Mouse (Mus musculus) spleen, embryonic (tissue): ENCODE measurements at regions not wholly inside any gene's neighbourhood (a gene's known extent, or its start where the extent isn't known, plus 50 kb on each side); places are given as distances from the start of the nearest gene placed in this dataset.

Source experiments
- CTCF ChIA-PET: fragments of 350-600 bp; sonication (Branson Sonifier 250); formaldehyde crosslinking; loops from one replicate; lab custom pipeline; 2022; lab: Charles Lee

DNA sequence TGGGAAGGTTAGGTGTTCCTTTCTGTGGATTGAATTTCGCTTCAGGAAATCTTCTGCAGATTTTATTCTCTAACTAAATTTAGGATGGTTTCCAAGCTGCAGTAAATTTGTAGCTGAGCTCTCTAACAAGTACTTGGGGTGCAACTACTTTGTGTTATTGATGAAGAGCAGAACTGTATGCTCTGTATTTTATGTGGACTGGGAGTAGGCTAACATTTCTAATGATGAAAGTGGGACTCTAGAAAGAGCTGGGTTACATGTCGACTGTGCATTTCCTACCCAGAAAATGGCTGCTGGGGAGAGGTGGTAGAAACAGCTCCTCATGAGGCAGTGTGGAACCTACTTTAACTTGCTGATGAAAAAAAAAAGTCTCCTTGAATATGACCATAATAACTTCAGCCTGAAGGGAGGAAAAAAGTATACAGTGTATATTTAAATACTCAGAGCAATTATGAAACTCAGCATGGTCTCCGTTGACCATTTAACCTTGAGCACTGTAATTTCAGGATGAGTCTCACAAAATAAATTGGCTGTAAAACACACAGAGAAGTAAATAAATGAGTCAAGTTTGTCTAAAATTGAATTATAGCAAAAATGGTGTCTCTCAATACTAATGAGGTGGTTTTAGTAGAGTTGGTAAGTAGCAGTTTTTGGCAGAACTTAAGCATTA lies 852.6 kb downstream of the Stpg2 start:
- CTCF ChIA-PET = no interaction called here

GRCm38 (mm10) chr3:140059102-140059501 lies 853.6 kb downstream of the Stpg2 start:
- CTCF ChIA-PET = no interaction called here

DNA sequence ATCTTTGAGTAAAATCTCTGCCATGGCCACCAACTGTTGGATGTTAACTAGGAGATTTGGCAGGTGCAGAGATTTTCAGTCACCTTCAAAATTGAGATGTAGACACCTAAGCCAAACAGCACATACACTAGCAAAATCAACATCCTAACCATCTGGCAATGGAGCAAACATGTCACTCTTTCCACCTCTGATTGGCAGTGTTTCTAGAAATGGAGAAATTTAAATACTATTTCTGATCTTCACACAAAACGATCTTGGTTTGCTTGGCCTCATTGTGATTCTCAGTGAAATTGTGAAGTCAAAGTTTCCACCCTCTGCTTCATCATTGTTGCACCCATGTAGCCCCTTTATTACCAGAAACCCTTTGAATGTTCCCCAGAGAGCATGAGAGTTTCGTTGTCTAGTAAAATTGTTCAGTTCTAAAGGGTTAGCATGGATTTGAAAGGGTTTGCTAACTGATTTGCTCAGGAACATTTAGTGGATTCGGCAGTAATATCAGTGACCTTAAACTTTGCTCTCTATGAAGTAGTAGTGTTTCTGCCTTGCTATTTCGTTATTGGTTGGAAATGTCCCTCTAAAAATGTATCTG lies 854.1 kb downstream of the Stpg2 start:
- CTCF ChIA-PET = no interaction called here

GRCm38 (mm10) chr3:140061769-140062381 lies 856.4 kb downstream of the Stpg2 start:
- CTCF ChIA-PET = no interaction called here

- CTCF ChIA-PET = no interaction called here
Observed at GRCm38 (mm10) chr3:140062880-140063279, 857.4 kb downstream of the Stpg2 start.

DNA sequence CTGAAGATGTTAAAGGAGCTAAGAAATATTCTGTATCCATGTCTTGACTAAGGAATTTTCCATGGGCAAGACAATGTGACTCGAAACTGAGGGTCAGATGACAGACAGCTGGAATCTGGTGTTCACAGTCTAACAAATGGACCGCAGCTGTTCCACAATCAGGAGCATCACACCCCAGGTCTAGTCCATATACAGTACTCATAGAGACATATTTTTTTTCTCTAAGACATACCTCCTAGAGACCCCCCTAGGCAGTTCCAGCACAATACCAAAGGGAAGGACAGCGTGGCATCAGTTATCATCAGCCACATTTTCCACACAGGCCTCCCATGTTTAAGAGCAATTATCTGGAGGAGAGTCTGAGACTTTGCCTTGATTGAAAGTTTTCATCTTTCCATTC lies 878.8 kb downstream of the Stpg2 start:
- CTCF ChIA-PET = no interaction called here

- CTCF ChIA-PET = no interaction called here
Observed at GRCm38 (mm10) chr3:140085385-140085784, 879.9 kb downstream of the Stpg2 start.

DNA sequence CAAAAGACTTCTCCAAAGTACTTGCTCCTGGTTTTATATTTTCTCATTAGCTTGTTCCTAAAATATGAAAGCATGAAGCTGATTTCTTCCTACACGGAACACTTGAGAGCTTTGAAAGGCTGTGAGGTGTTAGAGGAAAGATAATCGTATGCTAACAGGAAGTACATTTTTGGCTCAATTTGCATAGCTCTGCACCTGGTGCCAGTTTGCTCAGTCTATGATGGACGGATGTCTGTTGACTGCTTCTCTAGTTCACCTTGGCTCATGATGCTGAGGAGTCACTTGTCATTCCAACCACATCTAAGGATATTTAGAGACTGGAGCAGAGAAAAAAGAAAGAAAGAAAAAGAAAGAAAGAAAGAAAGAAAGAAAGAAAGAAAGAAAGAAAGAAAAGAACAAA lies 882.5 kb downstream of the Stpg2 start:
- CTCF ChIA-PET = no interaction called here

GRCm38 (mm10) chr3:140091900-140092299 lies 886.4 kb downstream of the Stpg2 start:
- CTCF ChIA-PET = no interaction called here

DNA sequence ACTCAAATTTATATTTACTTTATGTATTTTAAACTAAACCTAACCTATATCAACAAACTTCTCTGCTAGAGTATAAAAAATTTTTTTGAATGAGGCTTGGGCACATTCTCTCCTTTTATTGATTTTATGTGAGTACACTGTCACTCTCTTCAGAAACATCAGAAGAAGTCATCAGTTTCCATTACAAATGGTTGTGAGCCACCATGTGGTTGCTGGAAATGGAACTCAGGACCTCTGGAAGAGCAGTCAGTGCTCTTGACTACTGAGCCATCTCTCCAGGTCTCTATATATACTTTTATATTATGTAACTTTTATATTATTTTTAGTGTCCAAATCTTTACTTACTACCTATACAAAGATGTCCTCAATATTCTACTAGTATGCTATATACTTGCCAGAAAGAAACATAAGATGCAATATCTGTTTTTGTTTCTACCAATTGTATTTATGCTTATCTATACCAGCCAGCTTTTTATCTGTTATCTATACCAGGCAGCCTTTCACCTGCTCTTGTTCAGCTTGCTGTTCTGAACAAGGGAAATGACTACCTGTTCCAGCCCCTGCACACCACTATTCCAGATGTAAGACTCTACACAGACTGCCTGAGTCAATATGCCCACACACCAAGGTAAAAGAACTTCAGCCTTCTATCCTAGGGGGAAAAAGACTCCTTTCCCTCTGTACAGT lies 891.5 kb downstream of the Stpg2 start:
- CTCF ChIA-PET = no interaction called here

DNA sequence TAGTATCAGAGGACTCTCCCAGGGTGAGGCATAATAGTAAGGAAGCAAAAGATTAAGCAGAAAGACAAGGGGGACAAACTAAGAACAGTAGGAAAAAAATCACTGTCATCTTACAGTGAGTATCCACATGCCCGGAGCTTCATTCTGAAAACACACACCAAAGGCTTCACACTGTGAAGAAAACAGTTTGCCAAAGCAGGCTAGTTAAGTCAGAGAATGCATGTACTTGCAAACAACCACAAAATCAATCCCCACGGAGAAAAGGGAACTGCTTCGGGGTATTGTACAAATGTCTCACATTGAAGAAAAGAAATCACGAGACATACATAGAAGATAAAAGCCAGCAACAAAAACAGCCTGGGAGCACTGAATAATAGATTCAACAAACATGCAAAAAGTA lies 903.9 kb downstream of the Stpg2 start:
- CTCF ChIA-PET = no interaction called here

- CTCF ChIA-PET = no interaction called here
Observed at GRCm38 (mm10) chr3:140111414-140112172, 906.1 kb downstream of the Stpg2 start.

DNA sequence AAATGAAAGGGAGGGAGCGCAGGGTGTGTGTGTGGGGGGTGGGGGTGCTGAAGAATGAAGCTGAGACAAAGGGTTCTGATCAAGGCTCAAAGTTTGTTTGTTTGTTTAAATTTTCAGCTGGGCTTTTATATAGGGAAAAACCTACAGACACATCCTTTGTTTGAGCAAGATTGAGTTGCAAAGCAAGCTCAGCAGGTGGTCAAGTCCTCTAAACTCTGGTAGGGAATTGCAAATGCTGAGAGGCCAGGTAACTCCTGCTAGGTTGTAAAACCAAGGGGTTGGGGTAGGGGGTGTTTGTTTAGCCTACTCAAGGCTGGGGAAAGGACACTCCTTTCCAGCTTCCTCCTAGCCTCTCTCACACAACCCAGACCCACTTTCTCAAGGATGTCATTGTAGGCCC lies 909.6 kb downstream of the Stpg2 start:
- CTCF ChIA-PET = no interaction called here

- CTCF ChIA-PET = no interaction called here
Observed at GRCm38 (mm10) chr3:140127310-140127709, 921.8 kb downstream of the Stpg2 start.

- CTCF ChIA-PET = no interaction called here
Observed at GRCm38 (mm10) chr3:140129065-140129778, 923.7 kb downstream of the Stpg2 start.

DNA sequence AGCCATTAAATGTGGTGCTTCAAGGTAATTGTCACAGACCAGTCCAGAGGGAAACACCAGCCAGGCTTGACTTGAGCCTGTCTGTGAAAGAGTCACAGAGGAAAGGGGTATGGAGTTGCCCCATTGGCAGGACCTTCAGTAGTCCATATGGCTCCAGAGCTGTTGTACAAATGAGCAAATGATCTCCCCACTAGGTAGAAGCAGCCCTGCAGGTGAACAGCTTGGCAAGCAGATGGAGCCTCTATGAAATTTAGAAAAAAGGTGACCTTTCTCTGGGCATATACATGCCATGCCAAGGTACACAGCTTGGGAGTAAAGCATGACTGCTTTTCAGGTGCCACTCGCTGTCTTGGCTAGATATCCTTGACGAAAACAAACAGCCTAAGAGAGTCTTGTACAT lies 938.4 kb downstream of the Stpg2 start:
- CTCF ChIA-PET = no interaction called here

GRCm38 (mm10) chr3:140147158-140147933 lies 941.9 kb downstream of the Stpg2 start:
- CTCF ChIA-PET = no interaction called here

- CTCF ChIA-PET = no interaction called here
Observed at GRCm38 (mm10) chr3:140150530-140150951, 945.0 kb downstream of the Stpg2 start.

- CTCF ChIA-PET = no interaction called here
Observed at GRCm38 (mm10) chr3:140179471-140179870, 974.0 kb downstream of the Stpg2 start.

DNA sequence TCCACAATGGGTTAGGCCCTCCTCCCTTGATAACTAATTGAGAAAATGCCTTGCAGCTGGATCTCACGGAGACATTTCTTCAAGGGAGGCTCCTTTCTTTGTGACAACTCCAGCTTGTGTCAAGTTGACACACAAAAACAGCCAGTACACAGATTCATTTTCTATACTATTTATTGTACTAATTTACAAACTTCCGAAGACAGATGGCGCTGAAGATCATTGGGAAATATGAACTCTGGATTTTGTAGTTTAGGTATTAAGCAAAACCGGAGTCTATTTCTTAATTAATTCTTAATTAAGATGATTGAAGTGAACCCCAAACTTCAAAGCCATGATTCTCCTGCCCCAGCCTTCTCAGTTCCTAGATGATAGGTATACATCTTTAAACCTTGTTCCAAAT lies 977.2 kb downstream of the Stpg2 start:
- CTCF ChIA-PET = no interaction called here
